Mouse (Mus musculus) liver, embryonic 15.5 days (tissue): Measurements from ENCODE around the gene Psmg3. TPM values are rescaled to one million over a fixed set of nuclear protein-coding genes. Genes with fewer than 3 reads are reported as not detected.

Source experiments
- ATAC-seq: fragments of 200-750 bp; cut with Nextera tagmentation; 2 replicates; pipeline ENCODE4 v1.8.0; 2017; ENCODE audit warnings: moderate number of reproducible peaks, mild to moderate bottlenecking, moderate library complexity; ENCODE audit not compliant: insufficient read depth
- H3K27ac ChIP-seq: fragments of 300-500 bp; sonication (generic); replicated peaks from 2 replicates; pipeline ENCODE4 v1.5.1; 2015; ENCODE audit warnings: mild to moderate bottlenecking, inconsistent platforms
- H3K27me3 ChIP-seq: fragments of 300-500 bp; sonication (generic); 2 replicates; pipeline ENCODE4 v1.6.1; 2015; ENCODE audit warnings: mild to moderate bottlenecking, inconsistent platforms
- H3K36me3 ChIP-seq: fragments of 300-500 bp; sonication (generic); replicated peaks from 2 replicates; pipeline ENCODE4 v1.6.1; 2015; ENCODE audit warnings: moderate library complexity, mild to moderate bottlenecking, inconsistent platforms
- H3K4me1 ChIP-seq: fragments of 300-500 bp; sonication (generic); replicated peaks from 2 replicates; pipeline ENCODE4 v1.6.1; 2015; ENCODE audit warnings: inconsistent platforms
- H3K4me2 ChIP-seq: fragments of 300-500 bp; sonication (generic); 2 replicates; pipeline ENCODE4 v1.6.1; 2015; ENCODE audit warnings: moderate library complexity, mild to moderate bottlenecking, inconsistent platforms
- H3K4me3 ChIP-seq: fragments of 300-500 bp; sonication (generic); replicated peaks from 2 replicates; pipeline ENCODE4 v1.5.1; 2015; ENCODE audit warnings: mild to moderate bottlenecking, inconsistent platforms
- H3K9ac ChIP-seq: fragments of 300-500 bp; sonication (generic); 2 replicates; pipeline ENCODE4 v1.6.1; 2015; ENCODE audit warnings: moderate library complexity, mild to moderate bottlenecking, inconsistent platforms
- H3K9me3 ChIP-seq: fragments of 300-500 bp; sonication (generic); replicated peaks from 2 replicates; pipeline ENCODE4 v1.6.1; 2016; ENCODE audit warnings: inconsistent platforms
- WGBS: fragments of 180-500 bp; shearing (Covaris S2); methylation state at CpG from one replicate; pipeline ENCODE4 v1.1.7; 2015; ENCODE audit warnings: mixed read lengths; ENCODE audit not compliant: insufficient replicate concordance; 5-methylcytosine and 5-hydroxymethylcytosine counted together
- polyA plus RNA-seq: library from polyadenylated mRNA; unstranded; fragments of >200 nt; fragmentation: Nextera tagmentation; extraction: Ambion mirVana; gene quantifications from 2 replicates; pipeline ENCODE4 v1.2.1, GENCODE M21; 2015

The Psmg3 gene
- polyA plus RNA-seq, 1 experiment from 2014 or later, result 41.4 TPM

DNA sequence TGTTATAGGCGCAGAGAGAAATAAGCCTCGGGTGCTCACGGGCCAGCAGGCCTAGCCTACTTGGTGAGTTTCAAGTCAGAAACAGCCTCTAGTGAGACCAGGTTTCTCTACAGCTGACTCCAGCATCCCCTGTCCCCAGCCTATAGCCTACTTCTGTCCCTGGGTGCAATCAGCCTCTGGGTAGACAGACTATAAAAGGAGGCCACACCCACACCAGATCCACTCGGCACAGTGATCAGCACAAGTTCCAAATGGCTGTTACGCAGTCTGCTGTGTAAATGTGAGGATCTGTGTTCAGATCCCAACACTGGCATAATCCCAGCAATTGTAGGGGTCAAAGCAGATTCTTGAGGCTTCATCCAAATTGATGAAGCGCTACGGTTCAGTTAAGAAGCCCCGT lies 23.5 kb downstream of the Psmg3 start:
- Histone ChIP-seq H3K27ac (peak overlapping the region; percentile 100), H3K9me3 (no peaks in the 10 kb centered on the region; the same call in 1 of the 2 replicates), H3K4me2 (peak overlapping the region; percentile 69), H3K27me3 (no peaks in the 10 kb centered on the region), H3K36me3 (peaks cover 66% of the 10 kb centered on the region), H3K9ac (peak overlapping the region; percentile 60), H3K4me1 (peaks cover 82% of the 10 kb centered on the region), H3K4me3 (peak overlapping the region; percentile 36)
- WGBS, result 64% methylated on average over 8 of the region's 8 CpGs
- peak; percentile 27; the same call in 1 of the 2 replicates for ATAC-seq

GRCm38 (mm10) chr5:139801880-139802279 lies 24.8 kb downstream of the Psmg3 start:
- Histone ChIP-seq H3K4me1 (peaks cover 90% of the 10 kb centered on the region), H3K4me3 (no peak overlapping the region), H3K9ac (no peak overlapping the region), H3K27me3 (no peaks in the 10 kb centered on the region), H3K9me3 (no peaks in the 10 kb centered on the region; the same call in 1 of the 2 replicates), H3K4me2 (no peak overlapping the region), H3K27ac (peak overlapping the region; percentile 100), H3K36me3 (peaks cover 70% of the 10 kb centered on the region)
- ATAC-seq, result no peak
- 85% methylated on average over 10 of the region's 10 CpGs for WGBS

DNA sequence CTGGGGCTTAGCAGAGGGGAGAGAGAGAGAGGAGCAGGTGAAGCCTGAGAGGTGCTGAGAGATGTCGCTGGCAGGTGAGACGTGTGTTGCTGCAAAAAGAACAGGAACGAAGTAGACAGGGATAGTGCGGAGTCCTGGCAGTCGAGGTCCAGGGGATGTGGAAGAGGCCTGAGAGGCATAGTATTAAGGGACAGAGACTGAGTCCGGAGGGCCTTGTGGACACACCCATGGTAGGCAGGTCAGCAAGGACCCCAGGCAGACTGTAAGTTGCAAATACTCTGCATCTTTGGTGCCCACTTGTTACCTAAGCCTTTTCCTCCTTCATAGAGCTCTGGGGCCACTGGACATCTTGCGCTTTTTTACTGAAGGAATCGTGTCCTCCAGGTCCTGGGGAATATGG lies 25.5 kb downstream of the Psmg3 start:
- H3K27ac ChIP-seq, result peak overlapping the region; percentile 34
- ATAC-seq, result no peak

GRCm38 (mm10) chr5:139799801-139800590 lies 26.7 kb downstream of the Psmg3 start:
- WGBS, result 90% methylated on average over 33 of the region's 33 CpGs
- Histone ChIP-seq H3K4me3 (no peak overlapping the region), H3K9me3 (no peaks in the 10 kb centered on the region), H3K27ac (0 out of 2 replicates have a peak overlapping the region, but pooled peaks have one; percentile 26), H3K4me2 (no peak overlapping the region), H3K36me3 (peaks cover 80% of the 10 kb centered on the region), H3K27me3 (no peaks in the 10 kb centered on the region), H3K4me1 (peaks cover 90% of the 10 kb centered on the region), H3K9ac (no peak overlapping the region)
- no peak for ATAC-seq

More for the DNA sequence above, 25.5 kb downstream of the Psmg3 start:
- no peaks in the 10 kb centered on the region for H3K27me3 ChIP-seq
- H3K4me3 ChIP-seq, result no peak overlapping the region
- 92% methylated on average over 8 of the region's 8 CpGs for WGBS
- no peak overlapping the region for H3K4me2 ChIP-seq
- peaks cover 71% of the 10 kb centered on the region for H3K36me3 ChIP-seq
- H3K9ac ChIP-seq, result no peak overlapping the region
- H3K9me3 ChIP-seq, result no peaks in the 10 kb centered on the region; the same call in 1 of the 2 replicates
- H3K4me1 ChIP-seq, result peaks cover 90% of the 10 kb centered on the region

GRCm38 (mm10) chr5:139799041-139799440 lies 27.6 kb downstream of the Psmg3 start:
- Histone ChIP-seq H3K4me3 (no peak overlapping the region), H3K9me3 (no peaks in the 10 kb centered on the region), H3K36me3 (peaks cover 90% of the 10 kb centered on the region), H3K4me2 (no peak overlapping the region), H3K4me1 (peaks cover 90% of the 10 kb centered on the region), H3K27ac (peak overlapping the region; percentile 20; the same call in 1 of the 2 replicates), H3K9ac (no peak overlapping the region), H3K27me3 (no peaks in the 10 kb centered on the region)
- no peak for ATAC-seq
- 87% methylated on average over 9 of the region's 9 CpGs for WGBS

DNA sequence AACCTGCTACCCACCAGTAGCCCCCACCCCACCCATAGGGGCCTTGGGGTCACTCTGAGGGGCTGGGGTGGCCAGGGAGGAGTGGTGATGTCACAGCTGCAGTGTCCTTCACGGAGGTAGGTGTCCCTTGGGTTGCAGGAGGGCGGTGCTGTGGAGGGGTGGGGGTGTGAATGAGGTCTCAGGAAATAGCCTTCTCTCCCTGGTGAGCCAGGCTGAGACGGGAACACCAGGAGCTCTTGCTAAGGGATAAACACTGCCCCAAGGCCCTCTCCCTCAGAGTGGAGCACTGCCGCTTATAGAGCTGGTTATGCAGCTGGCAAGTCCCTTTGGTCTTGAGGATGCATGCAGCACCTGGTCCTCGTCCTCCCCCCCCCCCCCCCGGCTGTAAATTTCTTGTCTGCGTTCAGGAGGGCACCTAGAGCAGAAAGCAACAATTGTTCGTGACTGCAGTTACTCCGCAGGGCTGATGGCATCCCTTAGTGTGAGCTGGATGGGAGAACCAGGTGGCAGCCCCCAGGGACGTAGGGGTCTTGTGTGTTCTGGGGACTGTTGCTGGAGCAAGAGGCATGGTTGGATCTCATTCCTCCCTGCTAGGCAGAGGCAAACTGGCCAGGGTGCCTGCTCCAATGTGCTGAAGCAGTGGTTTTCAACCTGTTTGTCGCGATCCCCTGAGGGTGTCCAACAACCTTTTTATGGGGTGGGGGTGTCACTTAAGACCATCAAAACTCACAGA lies 28.4 kb downstream of the Psmg3 start:
- Histone ChIP-seq H3K4me3 (no peak overlapping the region), H3K27me3 (no peaks in the 10 kb centered on the region), H3K36me3 (peaks cover 90% of the 10 kb centered on the region), H3K9me3 (no peaks in the 10 kb centered on the region), H3K4me2 (no peak overlapping the region), H3K4me1 (peaks cover 90% of the 10 kb centered on the region), H3K27ac (no peak overlapping the region), H3K9ac (no peak overlapping the region)
- no peak for ATAC-seq
- 77% methylated on average over 12 of the region's 12 CpGs for WGBS

DNA sequence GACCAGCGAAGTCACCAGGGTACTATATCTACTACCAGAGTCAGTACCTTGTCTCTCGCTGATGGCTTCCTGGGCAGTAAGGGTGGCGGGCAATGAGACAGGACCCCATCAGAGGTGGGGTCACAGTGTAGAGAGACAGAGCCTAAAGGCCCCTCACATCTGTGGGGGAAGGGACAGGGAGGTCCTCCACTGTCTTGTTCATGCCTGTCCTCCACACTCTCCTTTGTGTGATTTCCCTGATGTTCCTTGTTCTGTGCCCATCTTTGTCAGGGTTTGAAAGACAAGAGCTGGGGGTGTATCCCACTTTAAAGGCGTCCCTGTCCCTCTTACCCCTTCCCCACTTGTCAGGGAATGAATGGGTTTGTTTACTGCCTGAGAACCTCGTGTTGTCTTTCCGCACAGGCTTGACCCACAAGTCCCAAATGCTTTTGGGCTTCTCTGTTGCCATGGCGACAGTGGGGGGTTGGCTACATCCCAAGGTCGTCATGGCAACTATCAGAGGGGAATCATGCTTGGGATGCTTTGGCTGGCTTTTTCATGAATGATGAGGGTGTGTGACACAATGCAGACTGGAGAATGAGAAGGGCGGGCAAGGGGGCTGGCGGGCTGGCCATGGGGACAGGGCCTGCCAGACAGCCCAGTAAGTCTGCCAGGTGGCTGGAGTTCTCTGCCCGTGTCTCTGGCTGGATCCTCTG lies 29.1 kb downstream of the Psmg3 start:
- Histone ChIP-seq H3K27ac (peak overlapping the region; percentile 56), H3K4me2 (peak overlapping the region; percentile 76; the same call in 1 of the 2 replicates), H3K4me3 (no peak overlapping the region), H3K36me3 (peaks cover 85% of the 10 kb centered on the region), H3K9me3 (no peaks in the 10 kb centered on the region), H3K9ac (no peak overlapping the region), H3K27me3 (no peaks in the 10 kb centered on the region), H3K4me1 (peaks cover 90% of the 10 kb centered on the region)
- no peak for ATAC-seq
- 68% methylated on average over 11 of the region's 11 CpGs for WGBS

- no peaks in the 10 kb centered on the region for H3K9me3 ChIP-seq
- H3K9ac ChIP-seq, result peak overlapping the region; percentile 19; the same call in 1 of the 2 replicates
- WGBS, result 46% methylated on average over 13 of the region's 13 CpGs
- H3K36me3 ChIP-seq, result peaks cover 78% of the 10 kb centered on the region
- peak overlapping the region; percentile 76; the same call in 1 of the 2 replicates for H3K4me2 ChIP-seq
- H3K27me3 ChIP-seq, result no peaks in the 10 kb centered on the region
- H3K27ac ChIP-seq, result peak overlapping the region; percentile 97
- peaks cover 87% of the 10 kb centered on the region for H3K4me1 ChIP-seq
- ATAC-seq, result no peak
- no peak overlapping the region for H3K4me3 ChIP-seq
Measured at GRCm38 (mm10) chr5:139796900-139797299, 29.8 kb downstream of the Psmg3 start.

- H3K9ac ChIP-seq, result peak overlapping the region; percentile 98; the same call in 1 of the 2 replicates
- peaks cover 70% of the 10 kb centered on the region for H3K36me3 ChIP-seq
- ATAC-seq, result no peak
Measured at GRCm38 (mm10) chr5:139796001-139796620, 30.6 kb downstream of the Psmg3 start.

DNA sequence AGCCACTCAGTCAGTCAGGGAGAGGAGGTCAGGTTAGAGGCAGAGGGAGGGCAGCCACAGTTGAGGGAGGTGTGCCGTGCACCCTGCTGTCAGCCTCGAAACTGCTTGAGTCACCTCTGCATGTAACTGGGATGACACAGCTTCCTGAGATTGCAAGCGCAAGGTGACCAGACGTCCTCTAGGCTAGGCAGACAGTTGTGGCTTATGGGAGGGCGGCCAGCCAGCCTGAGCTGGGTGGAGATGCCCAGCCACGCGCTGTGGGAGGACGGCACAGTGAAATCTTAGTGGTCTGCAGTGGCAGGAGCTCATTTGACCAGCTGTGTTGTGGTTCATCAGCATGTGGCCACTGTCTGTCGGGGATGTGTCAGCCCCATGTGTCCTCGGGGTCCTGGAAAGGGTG lies 31.7 kb downstream of the Psmg3 start:
- H3K4me1 ChIP-seq, result peaks cover 82% of the 10 kb centered on the region
- no peaks in the 10 kb centered on the region for H3K27me3 ChIP-seq
- H3K36me3 ChIP-seq, result peaks cover 59% of the 10 kb centered on the region
- peak overlapping the region; percentile 76 for H3K4me2 ChIP-seq
- H3K9ac ChIP-seq, result peak overlapping the region; percentile 98
- H3K9me3 ChIP-seq, result no peaks in the 10 kb centered on the region
- ATAC-seq, result peak; percentile 45
- peak overlapping the region; percentile 99 for H3K4me3 ChIP-seq
- peak overlapping the region; percentile 97 for H3K27ac ChIP-seq
- WGBS, result 32% methylated on average over 10 of the region's 10 CpGs

More at GRCm38 (mm10) chr5:139796001-139796620, 30.6 kb downstream of the Psmg3 start:
- Histone ChIP-seq H3K27me3 (no peaks in the 10 kb centered on the region), H3K27ac (peak overlapping the region; percentile 97), H3K9me3 (no peaks in the 10 kb centered on the region), H3K4me1 (peaks cover 84% of the 10 kb centered on the region), H3K4me2 (peak overlapping the region; percentile 76), H3K4me3 (peak overlapping the region; percentile 99)
- 75% methylated on average over 9 of the region's 9 CpGs for WGBS
